9 mouse cellular contexts compared by ENCODE assay signal in the genomic region with DNA sequence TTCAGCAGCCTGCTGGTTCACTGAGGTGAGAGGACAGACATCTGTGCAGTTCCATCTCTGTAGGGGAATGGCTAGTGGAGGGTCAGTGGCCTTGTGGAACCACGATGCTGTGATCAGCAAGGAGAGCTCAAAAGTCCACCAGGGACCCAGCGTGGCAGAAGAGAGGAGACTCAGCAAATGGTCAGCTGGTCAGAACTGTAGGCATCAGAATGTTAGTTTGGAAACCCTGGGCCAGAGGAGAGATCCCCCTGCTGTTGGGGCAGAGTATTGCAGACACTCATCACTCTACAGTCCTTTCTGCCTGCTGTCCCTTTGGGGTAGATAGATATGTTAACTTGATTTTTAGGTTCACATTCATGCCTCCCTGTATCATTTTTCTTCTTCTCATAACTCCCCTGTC. TPM values are rescaled to one million over a fixed set of nuclear protein-coding genes. Genes with fewer than 3 reads are reported as not detected.
DNase-seq lines count a peak whose midpoint lies in the region; ATAC-seq and TF ChIP-seq lines count a peak whose summit lies in the region.
"Had no signal": no experiment of that assay in that cellular context is flagged by ENCODE, and none has a peak within 500 bp of the region (broad histone marks: within the 10 kb centered on the region; RNA-seq: fewer than 3 reads in every experiment).

No protein-coding gene starts in this region.

- H3K27me3 ChIP-seq in midbrain, postnatal 0 days (ENCODE audit: insufficient read depth, low read length): no peaks in the 10 kb centered on the region
- H3K27me3 ChIP-seq in midbrain, embryonic 11.5 days (ENCODE audit: control insufficient read depth, insufficient read depth, low read length): no peaks in the 10 kb centered on the region

- no peaks in the 10 kb centered on the region for H3K4me1 ChIP-seq in midbrain, postnatal 0 days (ENCODE audit: insufficient read depth, low read length)
- H3K4me1 ChIP-seq in midbrain, embryonic 11.5 days (ENCODE audit: control insufficient read depth, insufficient read depth, low read length): peaks cover 5% of the 10 kb centered on the region; the same call in 1 of the 2 replicates

- H3K4me3 ChIP-seq in midbrain, postnatal 0 days (ENCODE audit: low read depth, low read length): no peak overlapping the region
- H3K4me3 ChIP-seq in midbrain, embryonic 11.5 days (ENCODE audit: low read depth, low read length): no peak overlapping the region

- H3K27ac ChIP-seq in midbrain, postnatal 0 days (ENCODE audit: low read depth, low read length): no peak overlapping the region
- H3K27ac ChIP-seq in midbrain, embryonic 11.5 days (ENCODE audit: low read depth, low read length): no peak overlapping the region

- no peak overlapping the region for H3K9ac ChIP-seq in midbrain, postnatal 0 days (replicated peaks; ENCODE audit: low read length, poor library complexity, severe bottlenecking)
- H3K9ac ChIP-seq in midbrain, embryonic 11.5 days (ENCODE audit: low read length): no peak overlapping the region

- ATAC-seq in CD4-positive, CD25-positive, alpha-beta regulatory T cell, adult 4 months: no peak
- ATAC-seq in midbrain, postnatal 0 days (ENCODE audit: low FRiP score): no peak
- no peak for ATAC-seq in midbrain, embryonic 11.5 days (ENCODE audit: low FRiP score)

- no peak overlapping the region for H3K4me2 ChIP-seq in midbrain, postnatal 0 days (ENCODE audit: low read depth, low read length, poor library complexity, severe bottlenecking)
- no peak overlapping the region for H3K4me2 ChIP-seq in midbrain, embryonic 11.5 days

- no peaks in the 10 kb centered on the region for H3K9me3 ChIP-seq in midbrain, postnatal 0 days (ENCODE audit: low read length)
- no peaks in the 10 kb centered on the region for H3K9me3 ChIP-seq in midbrain, embryonic 11.5 days (ENCODE audit: control insufficient read depth, low read length)

- H3K36me3 ChIP-seq in midbrain, postnatal 0 days (ENCODE audit: insufficient read depth, low read length): no peaks in the 10 kb centered on the region
- H3K36me3 ChIP-seq in midbrain, embryonic 11.5 days (ENCODE audit: control insufficient read depth, insufficient read depth, low read length): no peaks in the 10 kb centered on the region

- DNase-seq in CD4-positive, CD25-positive, alpha-beta regulatory T cell, adult 2 months (ENCODE audit: low read depth, low spot score): peak; percentile 57
- no peak for DNase-seq in midbrain, postnatal 0 days (ENCODE audit: low spot score)
- DNase-seq in midbrain, embryonic 11.5 days (ENCODE audit: low spot score, missing footprints): no peak
- DNase-seq in kidney, postnatal 25 days: peak; percentile 67 to 79
- peak; percentile 31 for DNase-seq in thymus, postnatal 14 days
- no peak for DNase-seq in ovary, postnatal 14 days (ENCODE audit: low spot score)
- DNase-seq in heart, postnatal 4 days: no peak
- DNase-seq: cerebellum, adult 9-10 months had no signal

- TF ChIP-seq CTCF in midbrain, postnatal 0 days (IDR thresholded peaks at IDR 0.05): peak; percentile 33

- 86% methylated on average over 2 of the region's 2 CpGs for WGBS in midbrain, postnatal 0 days
- WGBS in midbrain, embryonic 11.5 days: 97% methylated on average over 2 of the region's 2 CpGs

RNA-seq across cellular contexts. Expression of gene Rps17, which starts 41.4 kb away (rescaled TPM):
- polyA plus RNA-seq in CD4-positive, CD25-positive, alpha-beta regulatory T cell, adult 4 months (2017; shearing (Covaris generic)): 1,000 to 10,000 TPM; 1,101 to 1,535 TPM
- total RNA-seq in midbrain, postnatal 0 days (2014; rRNA removed): 630 and 662 TPM in 2 replicates
- 642 and 710 TPM in 2 replicates for polyA plus RNA-seq in midbrain, postnatal 0 days (2015; fragmentation: Nextera tagmentation; extraction: Ambion mirVana)
- polyA plus RNA-seq in midbrain, embryonic 11.5 days (2014; fragmentation: Nextera tagmentation; extraction: Ambion mirVana): 1,045 and 1,155 TPM in 2 replicates
- 1,000 to 10,000 TPM; 1,107 to 1,128 TPM for total RNA-seq in heart, postnatal 4 days (2021)

Comparison
In these comparisons a context has a peak if more than half of its experiments do, and no peak if none do; other contexts are left out.
1. DNase-seq: peak in CD4-positive, CD25-positive, alpha-beta regulatory T cell, adult 2 months (single experiment), kidney, postnatal 25 days (2 of 2) and thymus, postnatal 14 days (single experiment); none in midbrain, postnatal 0 days (single experiment), midbrain, embryonic 11.5 days (single experiment), ovary, postnatal 14 days (single experiment) and heart, postnatal 4 days (single experiment).